Mouse (Mus musculus): ENCODE results near the gene Fgfr2.

GRCm38 (mm10) chr7:130143371-130143770 lies 2979.8 kb downstream of the Fgfr2 start:
- TF ChIP-seq POLR2A (IDR thresholded peaks at IDR 0.05; ENCODE audit: borderline replicate concordance, extremely low read depth, insufficient read depth, insufficient read length, poor library complexity, severe bottlenecking) (no peak), CTCF (IDR thresholded peaks at IDR 0.05; ENCODE audit: borderline replicate concordance, extremely low read depth, insufficient read depth, insufficient read length) (no peak)

Data from brain, embryonic 14.5 days (tissue).